Mouse (Mus musculus) olfactory bulb, adult 2 months (tissue): ENCODE measurements at regions not wholly inside any gene's neighbourhood (a gene's known extent, or its start where the extent isn't known, plus 50 kb on each side); places are given as distances from the start of the nearest gene placed in this dataset.

Experiments used
- CTCF ChIP-seq: fragments of 200-500 bp; IDR thresholded peaks from 2 replicates; pipeline ENCODE4 v1.5.1; 2012; ENCODE audit warnings: low read depth, mild to moderate bottlenecking, low read length, moderate library complexity; ENCODE audit not compliant: insufficient read depth
- POLR2A ChIP-seq: fragments of 200-500 bp; IDR thresholded peaks from 2 replicates; pipeline ENCODE4 v1.6.1; 2012; ENCODE audit warnings: mild to moderate bottlenecking, low read depth, low read length, moderate library complexity; ENCODE audit not compliant: insufficient read depth

GRCm38 (mm10) chr3:39669145-39669544 lies 782.4 kb downstream of the Fat4 start:
- TF ChIP-seq CTCF (no peak), POLR2A (no peak)
